Mouse (Mus musculus) forebrain, embryonic 10.5 days (tissue): ENCODE results near the gene Elmo3. TPM values are rescaled to one million over a fixed set of nuclear protein-coding genes. Genes with fewer than 3 reads are reported as not detected.

Source experiments
- DNase-seq: peaks from one replicate; pipeline ENCODE4 v3.0.0-alpha.2; 2017; ENCODE audit warnings: low spot score; ENCODE audit errors: extremely low spot score
- H3K27ac ChIP-seq: fragments of 300-500 bp; sonication (generic); 2 replicates; pipeline ENCODE4 v1.5.1; 2016; ENCODE audit warnings: mild to moderate bottlenecking
- H3K27me3 ChIP-seq: fragments of 300-500 bp; sonication (generic); 2 replicates; pipeline ENCODE4 v1.6.1; 2016; ENCODE audit warnings: mild to moderate bottlenecking; ENCODE audit not compliant: poor library complexity, severe bottlenecking
- H3K36me3 ChIP-seq: fragments of 300-500 bp; sonication (generic); replicated peaks from 2 replicates; pipeline ENCODE4 v1.6.1; 2016; ENCODE audit warnings: mild to moderate bottlenecking, moderate library complexity
- H3K4me1 ChIP-seq: fragments of 300-500 bp; sonication (generic); 2 replicates; pipeline ENCODE4 v1.6.1; 2016
- H3K4me3 ChIP-seq: fragments of 300-500 bp; sonication (generic); 2 replicates; pipeline ENCODE4 v1.5.1; 2016; ENCODE audit warnings: mild to moderate bottlenecking, moderate library complexity
- H3K9me3 ChIP-seq: fragments of 300-500 bp; sonication (generic); 2 replicates; pipeline ENCODE4 v1.6.1; 2016; ENCODE audit warnings: mild to moderate bottlenecking, moderate library complexity
- WGBS: fragments of 180-500 bp; shearing (Covaris S2); methylation state at CpG from one replicate; pipeline ENCODE4 v1.1.7; 2016; 5-methylcytosine and 5-hydroxymethylcytosine counted together
- polyA plus RNA-seq: library from polyadenylated mRNA; unstranded; fragments of >200 nt; fragmentation: Nextera tagmentation; extraction: Ambion mirVana; gene quantifications from 2 replicates; pipeline ENCODE4 v1.2.1, GENCODE M21; 2016

The Elmo3 gene
- polyA plus RNA-seq, 1 experiment from 2014 or later: 1.8 TPM

GRCm38 (mm10) chr8:105309142-105309847 is 3.9 kb downstream of the Elmo3 start:
- Histone ChIP-seq H3K27ac (no peak overlapping the region), H3K36me3 (peaks cover 89% of the 10 kb centered on the region), H3K27me3 (no peaks in the 10 kb centered on the region), H3K9me3 (no peaks in the 10 kb centered on the region), H3K4me1 (peaks cover 29% of the 10 kb centered on the region), H3K4me3 (no peak overlapping the region)
- DNase-seq: no peak
- whole genome bisulfite sequencing: 82% methylated on average over 15 of the region's 15 CpGs

DNA sequence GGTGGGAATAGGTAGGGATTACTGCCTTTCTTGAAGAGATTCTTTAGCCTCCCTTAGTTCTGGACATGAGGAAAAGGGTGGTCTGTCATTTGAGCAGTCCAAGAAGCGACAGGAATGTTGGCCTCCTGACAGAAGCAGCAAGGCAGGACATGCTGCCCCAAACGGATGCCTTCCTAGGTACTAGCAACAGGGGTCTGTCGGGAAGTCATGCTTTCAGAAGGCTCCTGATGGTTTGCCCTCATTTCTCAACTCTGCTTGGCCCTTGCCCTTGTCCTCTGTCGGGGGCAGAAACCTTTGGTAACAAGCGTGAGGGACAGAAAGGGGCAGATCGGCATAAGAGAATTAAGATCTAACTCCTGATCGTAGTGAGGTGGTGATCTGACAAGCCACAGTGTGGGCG is 4.7 kb downstream of the Elmo3 start:
- H3K4me1 ChIP-seq: peaks cover 21% of the 10 kb centered on the region
- no peaks in the 10 kb centered on the region for H3K9me3 ChIP-seq
- H3K36me3 ChIP-seq: peaks cover 88% of the 10 kb centered on the region
- no peak overlapping the region for H3K27ac ChIP-seq
- 88% methylated on average over 8 of the region's 8 CpGs for WGBS
- DNase-seq: no peak
- H3K27me3 ChIP-seq: no peaks in the 10 kb centered on the region
- H3K4me3 ChIP-seq: no peak overlapping the region

DNA sequence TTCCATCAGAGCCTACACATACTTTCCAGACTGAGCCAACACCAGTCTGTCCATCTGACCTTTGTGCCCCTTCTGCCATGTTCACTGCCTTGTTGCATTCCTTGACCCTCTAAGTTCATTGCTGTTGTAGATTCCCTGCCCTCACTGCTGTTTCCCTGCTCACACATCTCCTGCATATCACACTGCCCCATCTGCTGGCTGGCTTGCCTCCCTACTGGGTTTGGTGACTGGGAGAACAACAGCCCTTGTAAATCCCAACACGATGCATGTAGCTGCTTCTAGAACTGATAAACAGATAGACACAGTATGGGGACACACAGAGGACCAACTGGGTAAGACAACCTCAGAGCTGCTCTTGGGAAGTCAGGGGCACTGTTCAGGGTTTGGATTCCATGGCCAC is 6.3 kb downstream of the Elmo3 start:
- H3K9me3 ChIP-seq: no peaks in the 10 kb centered on the region
- peaks cover 6% of the 10 kb centered on the region for H3K4me1 ChIP-seq
- no peak for DNase-seq
- H3K27me3 ChIP-seq: no peaks in the 10 kb centered on the region
- WGBS: 83% methylated on average over 1 of the region's 1 CpGs
- peaks cover 92% of the 10 kb centered on the region for H3K36me3 ChIP-seq
- no peak overlapping the region for H3K4me3 ChIP-seq
- no peak overlapping the region for H3K27ac ChIP-seq

- no peak overlapping the region for H3K27ac ChIP-seq
- H3K4me1 ChIP-seq: peaks cover 6% of the 10 kb centered on the region; the same call in 1 of the 2 replicates
- H3K9me3 ChIP-seq: no peaks in the 10 kb centered on the region
- WGBS: 91% methylated on average over 8 of the region's 8 CpGs
- no peak for DNase-seq
- H3K27me3 ChIP-seq: no peaks in the 10 kb centered on the region
- no peak overlapping the region for H3K4me3 ChIP-seq
- H3K36me3 ChIP-seq: peaks cover 89% of the 10 kb centered on the region
Observed at GRCm38 (mm10) chr8:105312891-105313481, 7.6 kb downstream of the Elmo3 start.

GRCm38 (mm10) chr8:105313622-105314402 is 8.4 kb downstream of the Elmo3 start:
- peaks cover 89% of the 10 kb centered on the region for H3K36me3 ChIP-seq
- no peaks in the 10 kb centered on the region for H3K27me3 ChIP-seq
- H3K9me3 ChIP-seq: no peaks in the 10 kb centered on the region
- WGBS: 77% methylated on average over 9 of the region's 9 CpGs
- H3K4me1 ChIP-seq: peaks cover 6% of the 10 kb centered on the region; the same call in 1 of the 2 replicates
- no peak overlapping the region for H3K4me3 ChIP-seq
- DNase-seq: no peak
- no peak overlapping the region for H3K27ac ChIP-seq

DNA sequence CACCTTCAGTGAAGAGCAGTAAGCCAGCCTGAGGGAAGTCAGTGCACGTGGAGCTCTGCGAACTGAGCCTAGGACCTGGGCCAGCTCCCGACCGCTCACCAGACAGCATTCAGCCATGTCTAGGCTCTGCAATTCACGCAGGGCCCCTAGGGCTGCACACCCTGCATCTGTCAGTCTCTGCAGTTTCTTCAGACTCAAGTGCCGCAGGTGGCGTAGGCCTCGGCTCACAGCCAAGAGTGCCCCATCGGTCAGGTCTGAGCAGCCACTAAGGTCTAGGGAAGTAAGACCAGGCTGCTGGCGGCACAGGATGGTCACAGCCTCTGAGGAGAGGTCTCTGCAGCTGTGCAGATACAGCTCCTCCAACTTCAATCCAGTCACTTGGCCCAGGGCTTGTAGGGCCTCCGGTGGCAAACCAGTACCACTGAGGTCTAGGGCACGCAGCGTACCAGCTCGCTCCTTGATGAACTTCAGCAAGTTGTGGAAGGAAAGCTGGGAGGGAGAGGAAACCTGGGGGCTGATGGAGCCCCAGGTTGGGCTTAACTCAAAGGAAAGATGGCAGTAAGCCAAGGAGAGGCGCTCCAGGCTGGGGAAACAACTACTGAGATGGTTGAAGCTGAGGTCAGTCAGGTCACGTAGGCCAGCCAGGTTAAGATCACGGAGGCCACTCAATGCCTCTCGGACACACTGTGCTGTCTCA is 9.8 kb downstream of the Elmo3 start:
- H3K4me1 ChIP-seq: peaks cover 6% of the 10 kb centered on the region; the same call in 1 of the 2 replicates
- H3K36me3 ChIP-seq: peaks cover 89% of the 10 kb centered on the region
- 94% methylated on average over 18 of the region's 18 CpGs for WGBS
- H3K27me3 ChIP-seq: no peaks in the 10 kb centered on the region
- DNase-seq: no peak
- no peaks in the 10 kb centered on the region for H3K9me3 ChIP-seq
- H3K27ac ChIP-seq: no peak overlapping the region
- no peak overlapping the region for H3K4me3 ChIP-seq

DNA sequence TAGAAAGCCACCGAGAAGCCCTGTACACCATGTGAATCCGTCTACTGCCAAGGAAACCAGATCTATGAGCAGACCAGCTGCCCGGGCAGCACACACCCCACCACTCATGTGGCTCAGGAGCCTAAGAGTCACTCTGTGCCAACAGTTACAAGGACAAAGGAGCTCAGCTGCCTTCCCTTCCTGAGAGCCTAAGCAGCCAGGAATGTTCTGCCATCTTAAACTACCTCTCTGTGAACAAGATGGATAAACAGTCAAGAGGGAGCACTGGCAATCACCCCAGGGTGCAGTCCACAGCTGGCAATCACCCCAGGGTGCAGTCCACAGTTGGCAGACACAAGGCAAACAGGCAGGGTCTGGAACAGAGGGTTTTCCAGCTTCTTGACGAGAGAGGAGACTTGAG is 12.5 kb downstream of the Elmo3 start:
- WGBS: 91% methylated on average over 4 of the region's 4 CpGs

DNA sequence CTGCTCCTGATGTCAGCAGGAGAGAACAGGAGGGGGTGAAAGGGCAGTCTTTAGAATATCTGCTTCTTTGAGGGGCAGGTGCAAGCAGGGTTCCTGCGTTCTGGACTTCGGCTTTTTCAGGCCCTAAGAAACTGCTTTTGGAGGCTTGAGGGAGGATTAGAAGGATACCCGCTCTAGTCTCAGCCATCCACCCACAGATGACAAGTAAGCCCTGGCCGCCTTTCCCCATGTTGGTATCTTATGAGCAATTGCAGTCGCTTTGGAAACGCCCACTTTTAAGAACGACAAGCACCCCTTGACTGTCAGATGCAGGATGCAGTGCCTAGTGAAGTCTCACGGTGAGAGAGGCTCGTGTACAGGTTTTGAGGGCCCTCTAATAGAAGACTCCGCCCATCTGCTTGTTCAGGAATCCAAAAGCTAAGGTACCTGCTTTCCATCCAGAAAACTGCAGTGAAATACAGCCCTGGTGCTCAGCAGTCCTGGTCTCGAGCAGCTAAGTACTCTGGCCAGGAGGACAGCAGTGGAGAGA is 13.3 kb downstream of the Elmo3 start:
- Histone ChIP-seq H3K36me3 (peaks cover 68% of the 10 kb centered on the region), H3K4me3 (no peak overlapping the region), H3K27me3 (no peaks in the 10 kb centered on the region), H3K27ac (no peak overlapping the region), H3K9me3 (no peaks in the 10 kb centered on the region), H3K4me1 (peaks cover 6% of the 10 kb centered on the region; the same call in 1 of the 2 replicates)
- DNase-seq: no peak
- WGBS: 87% methylated on average over 11 of the region's 11 CpGs

More for the DNA sequence above, 12.5 kb downstream of the Elmo3 start:
- H3K27ac ChIP-seq: no peak overlapping the region
- H3K9me3 ChIP-seq: no peaks in the 10 kb centered on the region
- peaks cover 70% of the 10 kb centered on the region for H3K36me3 ChIP-seq
- H3K4me3 ChIP-seq: no peak overlapping the region
- no peak for DNase-seq
- no peaks in the 10 kb centered on the region for H3K27me3 ChIP-seq
- H3K4me1 ChIP-seq: peaks cover 6% of the 10 kb centered on the region; the same call in 1 of the 2 replicates

DNA sequence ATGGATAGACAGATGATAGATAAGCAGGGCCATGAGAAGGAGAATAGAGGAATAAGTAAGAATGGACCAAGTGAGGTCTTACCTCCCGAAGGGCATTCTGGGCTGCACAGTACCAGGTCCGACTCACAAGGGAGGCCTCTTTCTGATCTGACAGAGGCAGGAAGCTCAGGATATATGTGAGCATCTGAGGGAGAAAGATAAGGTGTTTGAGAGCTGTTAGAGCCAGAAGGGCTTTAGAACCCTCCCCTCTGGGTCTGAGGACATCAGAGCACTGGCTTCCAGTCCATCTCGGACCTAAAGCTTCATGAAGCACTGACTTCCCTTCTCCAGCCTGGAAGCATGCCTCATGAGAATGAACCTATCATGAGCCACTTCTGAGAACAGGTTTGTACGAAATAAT is 17.8 kb downstream of the Elmo3 start:
- H3K4me1 ChIP-seq: peaks cover 23% of the 10 kb centered on the region
- DNase-seq: no peak
- H3K9me3 ChIP-seq: no peaks in the 10 kb centered on the region
- peaks cover 37% of the 10 kb centered on the region for H3K36me3 ChIP-seq
- H3K27ac ChIP-seq: no peak overlapping the region
- WGBS: 88% methylated on average over 4 of the region's 4 CpGs
- no peak overlapping the region for H3K4me3 ChIP-seq
- no peaks in the 10 kb centered on the region for H3K27me3 ChIP-seq

DNA sequence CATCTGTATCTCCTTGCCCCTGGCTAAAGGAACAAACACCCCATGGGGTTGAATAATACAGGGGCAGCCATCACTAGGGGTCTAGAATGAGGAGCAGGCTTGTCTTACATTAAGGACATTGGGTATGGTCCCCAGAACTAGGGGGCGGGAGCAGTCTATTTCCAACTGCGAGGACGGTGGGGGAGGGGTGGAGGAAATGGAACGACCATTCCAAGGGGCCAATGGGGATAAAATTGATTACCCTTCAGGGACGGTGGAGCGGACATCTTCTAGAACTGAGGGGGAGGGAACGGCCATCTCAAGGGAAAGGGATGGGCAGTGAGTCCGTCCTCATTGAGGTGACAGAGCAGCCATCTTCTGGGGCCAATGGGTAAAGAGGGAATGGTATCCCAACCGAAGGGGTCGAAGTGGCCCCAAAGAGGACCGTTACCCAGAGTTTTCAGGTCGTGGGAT is 20.3 kb downstream of the Elmo3 start:
- H3K4me1 ChIP-seq: peaks cover 23% of the 10 kb centered on the region
- no peak for DNase-seq
- WGBS: 1% methylated on average over 12 of the region's 12 CpGs
- H3K4me3 ChIP-seq: peak overlapping the region; percentile 76
- H3K9me3 ChIP-seq: no peaks in the 10 kb centered on the region
- no peaks in the 10 kb centered on the region for H3K27me3 ChIP-seq
- peak overlapping the region; percentile 88 for H3K27ac ChIP-seq
- peaks cover 40% of the 10 kb centered on the region for H3K36me3 ChIP-seq

- DNase-seq: peak; percentile 96
- H3K4me1 ChIP-seq: peaks cover 23% of the 10 kb centered on the region
- H3K27ac ChIP-seq: peak within 1 kb of the TSS; percentile 88
- under 1% methylated on average over 36 of the region's 36 CpGs for WGBS
- H3K9me3 ChIP-seq: no peaks in the 10 kb centered on the region
- peaks cover 46% of the 10 kb centered on the region for H3K36me3 ChIP-seq
- H3K4me3 ChIP-seq: peak within 1 kb of the TSS; percentile 76
- H3K27me3 ChIP-seq: no peaks in the 10 kb centered on the region
Observed at GRCm38 (mm10) chr8:105326141-105326672, 20.8 kb downstream of the Elmo3 start, which contains the start of the genes Lrrc29 and Tmem208. Gene Lrrc29, minus strand, starts transcription at chr8:105326278. Gene Tmem208, plus strand, starts transcription at chr8:105326354.

- H3K36me3 ChIP-seq: peaks cover 53% of the 10 kb centered on the region
- peak overlapping the region; percentile 76 for H3K4me3 ChIP-seq
- H3K9me3 ChIP-seq: no peaks in the 10 kb centered on the region
- WGBS: 39% methylated on average over 6 of the region's 6 CpGs
- peak overlapping the region; percentile 88 for H3K27ac ChIP-seq
- H3K4me1 ChIP-seq: peaks cover 23% of the 10 kb centered on the region
- no peaks in the 10 kb centered on the region for H3K27me3 ChIP-seq
- no peak for DNase-seq
Observed at GRCm38 (mm10) chr8:105326968-105327367, 21.6 kb downstream of the Elmo3 start.
